Mouse (Mus musculus) kidney, postnatal 4 days (tissue): ENCODE data around the gene Rgs6.
A peak's percentile ranks its signal among the peaks of the same experiment; 100 is the strongest.

ENCODE experiments used
- DNase-seq, 2 experiments: peaks; one replicate each; pipeline ENCODE4 v3.0.0; 2021; ENCODE audit warnings: mixed read lengths in 2 of 2

Rgs6 gene

DNA sequence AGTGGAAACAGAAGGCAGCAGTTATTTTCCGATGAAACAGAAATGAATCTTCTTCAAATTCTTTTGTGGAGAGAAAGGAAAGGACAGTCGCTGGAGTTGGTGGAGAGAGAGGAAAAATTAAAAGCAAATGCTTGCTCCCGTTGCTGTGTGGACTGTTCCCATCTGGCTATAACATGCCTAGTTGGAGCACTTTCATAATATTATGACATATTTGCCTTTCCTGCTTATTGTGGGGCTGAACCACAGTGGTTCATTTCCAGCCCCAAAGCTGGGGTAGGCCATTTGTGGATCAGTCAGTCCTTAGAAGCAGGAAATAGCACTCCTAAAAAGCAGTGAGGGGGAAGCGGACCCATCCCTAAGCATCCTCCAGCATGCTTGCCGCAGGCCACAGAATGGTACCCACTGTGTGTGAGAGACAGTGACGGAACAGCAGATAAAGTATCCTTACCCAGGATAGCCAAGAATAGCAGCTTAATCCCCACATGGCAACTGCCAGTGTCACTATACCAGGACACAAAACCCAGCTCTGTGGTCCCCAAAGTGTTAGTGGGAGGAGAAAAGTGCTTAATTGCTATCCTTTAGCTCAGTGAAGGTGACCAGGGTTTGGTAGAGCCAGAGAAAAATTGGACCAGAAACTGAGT, 456.0 kb downstream of the Rgs6 start:
- DNase-seq: no peak

GRCm38 (mm10) chr12:83044621-83044990, 456.5 kb downstream of the Rgs6 start:
- DNase-seq: no peak

DNA sequence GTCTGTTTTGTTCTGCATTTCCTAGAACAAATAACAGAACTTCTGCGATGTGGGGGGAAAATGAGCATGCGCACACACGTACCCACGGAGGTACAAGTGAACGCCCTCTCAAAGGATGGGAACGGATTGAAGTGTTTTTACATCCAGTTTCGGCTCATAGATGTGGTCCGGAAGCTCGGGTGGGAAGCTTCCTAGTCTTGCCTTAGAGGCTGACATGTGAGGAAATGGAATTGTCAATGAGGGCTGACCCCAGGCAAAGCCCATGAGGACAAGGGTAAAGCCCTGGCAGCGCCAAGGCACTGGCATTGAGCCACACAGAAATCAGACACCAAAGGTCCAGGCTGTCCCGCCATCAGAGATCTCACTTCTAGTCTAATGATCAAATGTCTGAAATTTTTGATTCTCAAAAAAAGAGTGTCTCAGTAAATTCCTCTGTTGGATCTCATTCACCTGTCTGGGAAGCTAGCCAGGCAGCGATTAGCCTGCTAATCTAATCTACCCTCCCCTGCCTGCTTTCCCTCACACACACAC, 457.0 kb downstream of the Rgs6 start:
- DNase-seq: peak; percentile 29 to 47

DNA sequence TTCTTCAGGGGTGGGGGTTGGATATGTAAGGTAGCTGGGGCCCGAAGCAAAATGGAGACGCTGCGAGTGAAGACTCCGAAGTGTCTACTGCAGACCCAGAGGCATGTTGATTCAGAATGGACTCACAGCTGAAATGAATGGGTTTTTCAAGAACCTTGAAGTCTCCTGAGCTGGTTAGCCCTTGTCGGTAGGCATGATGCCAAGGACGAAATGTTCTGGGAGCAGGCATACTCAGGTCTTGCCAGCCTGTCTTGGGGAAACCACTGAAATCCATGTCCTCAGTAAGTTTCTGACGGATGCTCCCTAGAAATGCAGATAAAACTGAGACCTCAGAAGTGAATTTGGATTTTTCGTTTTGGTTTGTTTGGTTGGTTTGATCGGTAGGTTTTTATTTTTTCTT, 458.6 kb downstream of the Rgs6 start:
- no peak for DNase-seq

GRCm38 (mm10) chr12:83047710-83048109, 459.6 kb downstream of the Rgs6 start:
- no peak for DNase-seq

- no peak for DNase-seq
Observed at GRCm38 (mm10) chr12:83050514-83050913, 462.4 kb downstream of the Rgs6 start.

- DNase-seq: peak; percentile 48 to 61
Observed at GRCm38 (mm10) chr12:83052391-83052790, 464.3 kb downstream of the Rgs6 start.

GRCm38 (mm10) chr12:83055690-83056089, 467.6 kb downstream of the Rgs6 start:
- no peak for DNase-seq

GRCm38 (mm10) chr12:83066426-83066825, 478.3 kb downstream of the Rgs6 start:
- DNase-seq: no peak

DNA sequence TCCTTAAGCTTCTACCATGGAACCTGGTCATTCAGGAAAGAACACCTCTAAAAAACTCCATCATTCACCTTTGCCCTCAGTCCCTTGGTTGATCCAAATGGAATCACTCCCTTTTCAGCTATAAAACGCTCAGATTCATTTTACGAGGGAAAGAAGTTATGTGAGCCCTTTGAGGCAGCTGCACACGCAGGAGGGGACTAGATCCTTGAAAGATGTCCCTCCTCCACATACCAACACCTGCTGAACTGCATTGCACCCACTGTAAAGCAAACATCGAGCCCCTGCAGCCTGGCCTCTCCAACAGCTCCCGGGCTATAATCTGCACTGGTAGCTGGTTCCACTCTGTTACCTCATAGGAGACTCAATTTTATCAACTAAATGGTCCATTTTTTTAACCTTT, 482.8 kb downstream of the Rgs6 start:
- no peak for DNase-seq

DNA sequence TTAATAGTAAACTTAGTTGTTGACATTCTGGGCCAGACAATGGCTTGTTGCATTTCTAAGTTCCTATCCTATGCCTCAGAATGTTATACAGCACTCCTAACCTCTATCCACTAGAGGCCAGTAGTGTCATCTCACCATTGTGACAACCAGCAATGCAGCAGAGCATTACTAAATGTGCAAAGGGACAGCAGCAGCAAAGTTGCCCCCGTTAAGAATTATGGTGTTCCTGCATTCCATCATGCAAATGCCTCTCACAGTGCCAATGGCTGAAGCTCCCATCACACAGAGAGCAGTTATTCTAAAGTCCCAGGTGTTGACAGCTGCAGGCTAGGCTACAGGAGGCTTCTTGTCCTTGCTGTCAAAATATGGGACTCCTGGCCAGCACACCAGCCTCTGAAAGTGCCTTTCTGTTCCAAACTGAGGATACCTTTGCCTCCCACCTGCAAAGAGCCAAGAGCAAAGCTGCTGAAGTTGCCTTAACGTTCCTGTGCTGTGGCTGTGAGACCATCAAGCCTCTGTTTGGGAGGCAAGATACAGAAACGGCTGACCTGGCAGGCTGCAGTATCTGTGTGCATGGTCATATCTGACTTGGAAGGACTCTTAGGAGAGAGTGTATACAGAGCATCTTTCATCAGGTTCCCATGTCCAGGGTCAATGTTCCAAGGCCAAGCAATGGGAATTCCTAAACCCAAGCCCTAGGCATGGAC, 484.2 kb downstream of the Rgs6 start:
- no peak for DNase-seq

DNA sequence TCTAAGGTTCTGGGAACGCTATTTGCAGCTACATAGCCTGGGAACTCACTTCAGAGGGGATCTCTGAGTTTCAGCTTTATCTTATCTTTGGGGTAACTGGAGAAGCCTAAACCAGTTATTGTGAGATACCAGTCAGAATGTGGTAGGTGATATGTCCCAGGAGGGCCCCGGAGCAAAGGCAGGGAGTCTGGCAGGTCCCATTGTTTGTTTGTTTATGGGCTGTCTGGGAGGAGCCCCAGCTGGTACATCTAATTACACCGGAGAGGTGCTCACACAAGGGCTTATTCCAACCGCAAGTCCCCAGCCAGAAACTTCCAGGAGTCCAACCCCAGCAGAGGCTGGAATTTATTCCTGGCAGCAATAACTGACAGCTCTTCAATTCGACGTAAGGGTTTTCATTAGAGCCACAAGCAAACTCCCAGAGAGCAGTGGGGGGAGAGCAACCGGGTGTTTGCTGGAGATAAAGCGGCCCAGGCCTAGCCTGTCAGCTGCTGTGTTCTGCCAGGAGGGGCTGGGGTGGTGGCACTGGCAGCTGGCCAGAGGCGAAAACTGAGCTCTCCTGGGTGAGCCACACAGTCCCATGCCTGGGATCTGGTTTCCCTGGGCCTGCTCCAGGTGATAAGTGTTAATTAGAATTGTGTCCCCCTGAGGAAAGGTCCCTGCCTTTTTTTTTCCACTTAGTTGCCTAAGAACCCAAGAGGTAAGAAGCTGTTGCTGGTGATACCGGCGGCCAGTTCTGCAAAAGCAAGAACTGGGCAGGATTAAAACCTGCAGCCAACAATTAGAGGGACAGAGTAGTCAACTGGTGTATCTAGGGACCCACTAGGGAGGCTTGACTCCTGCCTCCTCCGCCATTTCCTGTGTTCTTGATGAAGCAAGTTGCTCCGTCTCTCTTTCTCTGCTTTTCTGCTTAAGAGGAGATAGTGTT, 485.1 kb downstream of the Rgs6 start:
- DNase-seq: peak; percentile 62 to 74

- no peak for DNase-seq
Observed at GRCm38 (mm10) chr12:83073879-83074368, 485.8 kb downstream of the Rgs6 start.

DNA sequence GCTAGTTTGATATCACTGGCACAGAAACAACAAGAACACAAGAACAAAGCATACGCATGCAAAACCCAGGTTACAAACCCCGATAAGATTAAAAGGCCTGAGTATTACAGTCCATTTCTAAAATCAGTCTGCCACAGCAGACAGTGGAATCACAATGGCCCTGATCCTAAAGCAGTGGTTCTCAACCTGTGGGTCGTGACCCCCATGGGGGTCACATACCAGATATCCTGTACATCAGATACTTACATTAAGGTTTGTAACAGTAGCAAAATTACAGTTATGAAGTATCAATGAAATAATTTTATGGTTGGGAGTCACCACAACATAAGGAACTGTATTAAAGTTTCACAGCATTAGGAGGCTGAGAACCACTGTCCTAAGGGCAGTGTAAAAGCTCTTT, 488.1 kb downstream of the Rgs6 start:
- DNase-seq: no peak

- DNase-seq: no peak
Observed at GRCm38 (mm10) chr12:83077486-83077885, 489.4 kb downstream of the Rgs6 start.

- DNase-seq: no peak
Observed at GRCm38 (mm10) chr12:83083427-83083826, 495.3 kb downstream of the Rgs6 start.

- no peak for DNase-seq
Observed at GRCm38 (mm10) chr12:83084614-83085013, 496.5 kb downstream of the Rgs6 start.

GRCm38 (mm10) chr12:83087010-83087409, 498.9 kb downstream of the Rgs6 start:
- DNase-seq: no peak

- peak; percentile 21 to 48 for DNase-seq
Observed at GRCm38 (mm10) chr12:83087555-83087954, 499.5 kb downstream of the Rgs6 start.

DNA sequence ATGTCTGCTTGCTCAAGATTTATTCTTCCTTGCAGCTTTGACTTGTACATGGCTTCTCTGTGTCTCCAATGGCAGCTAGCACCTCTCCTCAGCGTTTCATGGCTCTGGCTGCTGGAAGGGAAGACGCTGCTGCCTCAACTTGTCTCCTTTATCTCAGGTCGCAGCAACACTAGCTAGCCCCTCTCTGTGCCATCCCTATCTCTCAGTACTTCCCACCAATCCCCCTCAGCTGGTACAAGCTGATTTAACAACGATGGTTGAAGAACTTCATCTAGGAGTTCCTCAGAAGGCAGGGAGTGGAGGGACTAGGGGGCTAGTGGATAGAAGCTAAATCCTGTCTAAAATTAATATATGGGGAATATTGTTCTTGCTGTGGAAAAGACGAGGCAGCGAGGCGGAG, 503.9 kb downstream of the Rgs6 start:
- no peak for DNase-seq

DNA sequence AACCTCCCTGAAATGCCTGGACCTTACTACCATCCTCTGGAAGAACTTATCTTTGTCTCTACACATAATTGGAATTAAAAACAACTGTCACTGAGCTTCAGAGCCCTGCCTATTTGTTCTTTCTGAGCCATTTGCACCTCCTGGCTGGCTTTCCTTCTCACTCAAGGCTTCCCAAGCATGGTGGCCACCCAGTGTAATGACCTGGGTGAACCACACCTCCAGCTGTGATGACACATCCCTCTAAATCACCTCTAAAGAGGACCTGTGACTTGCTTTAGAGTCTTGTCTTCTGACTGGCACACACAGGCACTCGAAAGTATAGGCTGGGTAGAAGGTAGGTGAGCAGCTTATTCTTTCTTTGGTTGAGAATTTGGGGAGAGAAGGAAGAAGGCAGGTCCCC, 509.7 kb downstream of the Rgs6 start:
- DNase-seq: no peak

GRCm38 (mm10) chr12:83098646-83099371, 510.7 kb downstream of the Rgs6 start:
- DNase-seq: no peak
